Mouse (Mus musculus): Measurements from ENCODE around the gene Borcs5. TPM values are rescaled to one million over a fixed set of nuclear protein-coding genes. Genes with fewer than 3 reads are reported as not detected.

The Borcs5 gene
- polyA plus RNA-seq, 1 experiment from 2014 or later = 15.4 TPM

GRCm38 (mm10) chr6:134606949-134607746, 32.2 kb upstream of the Borcs5 start:
- in situ Hi-C loops (cut with MboI; ENCODE audit: low pct_unique_long_range_greater_than_20kb) = loop anchor here (5.0 to 25.0 kb wide), 3 partner anchors 175 to 642 kb away; no protein-coding TSS in a partner anchor
- DNase-seq (ENCODE audit: low read depth, low spot score) = no peak
- H3K27me3 ChIP-seq = no peaks in the 10 kb centered on the region
- POLR2A ChIA-PET = interaction anchor here (0.6 to 1.2 kb wide), 2 partner anchors 40 to 1244 kb away, joined by 3 read pairs; no protein-coding TSS in a partner anchor
- peak; percentile 72 for TF ChIP-seq CTCF (IDR thresholded peaks at IDR 0.05)
- ATAC-seq = peak; percentile 29
- CTCF ChIA-PET = interaction anchor here (0.7 to 4.1 kb wide), 22 partner anchors 8 to 264 kb away, joined by 3 to 27 read pairs (median 4); no protein-coding TSS in a partner anchor

GRCm38 (mm10) chr6:134610380-134610779, 28.9 kb upstream of the Borcs5 start:
- ChIA-PET CTCF (interaction anchor here (1.1 to 1.6 kb wide), 2 partner anchors 9 to 176 kb away, joined by 3 to 4 read pairs; no protein-coding TSS in a partner anchor), POLR2A (interaction anchor here (0.9 kb wide), 1 partner anchor 29 kb away, joined by 3 read pairs; no protein-coding TSS in a partner anchor)
- DNase-seq (ENCODE audit: low read depth, low spot score) = no peak

GRCm38 (mm10) chr6:134611896-134612295, 27.4 kb upstream of the Borcs5 start:
- ChIA-PET POLR2A (no interaction called here), CTCF (interaction anchor here (0.9 to 1.2 kb wide), 2 partner anchors 179 to 189 kb away, joined by 3 read pairs; no protein-coding TSS in a partner anchor)
- DNase-seq (ENCODE audit: low read depth, low spot score) (no peak), ATAC-seq (no peak)
- H3K27me3 ChIP-seq = no peaks in the 10 kb centered on the region
- no peak for TF ChIP-seq CTCF (IDR thresholded peaks at IDR 0.05)
- in situ Hi-C loops (cut with MboI; ENCODE audit: low pct_unique_long_range_greater_than_20kb) = loop anchor here (25.0 kb wide), 1 partner anchor 350 kb away; no protein-coding TSS in a partner anchor

More at GRCm38 (mm10) chr6:134610380-134610779, 28.9 kb upstream of the Borcs5 start:
- TF ChIP-seq CTCF (IDR thresholded peaks at IDR 0.05) = no peak
- ATAC-seq = no peak
- no peaks in the 10 kb centered on the region for H3K27me3 ChIP-seq
- in situ Hi-C loops (cut with MboI; ENCODE audit: low pct_unique_long_range_greater_than_20kb) = loop anchor here (25.0 kb wide), 1 partner anchor 348 kb away; no protein-coding TSS in a partner anchor

- H3K27me3 ChIP-seq = no peaks in the 10 kb centered on the region
- in situ Hi-C loops (cut with MboI; ENCODE audit: low pct_unique_long_range_greater_than_20kb) = loop anchor here (25.0 kb wide), 1 partner anchor 352 kb away; no protein-coding TSS in a partner anchor
- ATAC-seq = no peak
- no peak for TF ChIP-seq CTCF (IDR thresholded peaks at IDR 0.05)
- POLR2A ChIA-PET = interaction anchor here (0.6 to 1.2 kb wide), 3 partner anchors 14 to 181 kb away, joined by 3 to 4 read pairs (median 3); no protein-coding TSS in a partner anchor
- CTCF ChIA-PET = interaction anchor here (0.7 to 2.1 kb wide), 12 partner anchors 14 to 195 kb away, joined by 3 to 8 read pairs (median 4); no protein-coding TSS in a partner anchor
- no peak for DNase-seq (ENCODE audit: low read depth, low spot score)
Observed at GRCm38 (mm10) chr6:134614322-134614721, 25.0 kb upstream of the Borcs5 start.

GRCm38 (mm10) chr6:134614723-134615648, 24.3 kb upstream of the Borcs5 start:
- peak; percentile 97 for TF ChIP-seq CTCF (IDR thresholded peaks at IDR 0.05)
- peak; percentile 19 for DNase-seq (ENCODE audit: low read depth, low spot score)
- peak; percentile 86 for ATAC-seq
- no peaks in the 10 kb centered on the region for H3K27me3 ChIP-seq
- CTCF ChIA-PET = interaction anchor here (0.7 to 2.1 kb wide), 19 partner anchors 8 to 195 kb away, joined by 3 to 8 read pairs (median 4); no protein-coding TSS in a partner anchor
- in situ Hi-C loops (cut with MboI; ENCODE audit: low pct_unique_long_range_greater_than_20kb) = loop anchor here (25.0 kb wide), 1 partner anchor 353 kb away; no protein-coding TSS in a partner anchor
- POLR2A ChIA-PET = interaction anchor here (0.6 to 1.3 kb wide), 4 partner anchors 14 to 186 kb away, joined by 3 to 7 read pairs (median 4); no protein-coding TSS in a partner anchor

- no peak for TF ChIP-seq CTCF (IDR thresholded peaks at IDR 0.05)
- ATAC-seq (no peak), DNase-seq (ENCODE audit: low read depth, low spot score) (no peak)
- in situ Hi-C loops (cut with MboI; ENCODE audit: low pct_unique_long_range_greater_than_20kb) = loop anchor here (25.0 kb wide), 1 partner anchor 355 kb away; no protein-coding TSS in a partner anchor
- H3K27me3 ChIP-seq = no peaks in the 10 kb centered on the region
- ChIA-PET POLR2A (no interaction called here), CTCF (interaction anchor here (1.0 to 2.1 kb wide), 3 partner anchors 10 to 184 kb away, joined by 3 to 8 read pairs (median 4); no protein-coding TSS in a partner anchor)
Observed at GRCm38 (mm10) chr6:134617589-134617988, 21.7 kb upstream of the Borcs5 start.

- ChIA-PET CTCF (interaction anchor here (1.1 to 1.7 kb wide), 2 partner anchors 18 to 193 kb away, joined by 3 to 4 read pairs; no protein-coding TSS in a partner anchor), POLR2A (no interaction called here)
- DNase-seq (ENCODE audit: low read depth, low spot score) (no peak), ATAC-seq (no peak)
- TF ChIP-seq CTCF (IDR thresholded peaks at IDR 0.05) = no peak
- in situ Hi-C loops (cut with MboI; ENCODE audit: low pct_unique_long_range_greater_than_20kb) = loop anchor here (25.0 kb wide), 1 partner anchor 358 kb away; no protein-coding TSS in a partner anchor
- no peaks in the 10 kb centered on the region for H3K27me3 ChIP-seq
Observed at GRCm38 (mm10) chr6:134620129-134620528, 19.2 kb upstream of the Borcs5 start.

GRCm38 (mm10) chr6:134620846-134621551, 18.3 kb upstream of the Borcs5 start:
- POLR2A ChIA-PET = interaction anchor here (0.6 to 0.7 kb wide), 3 partner anchors 17 to 326 kb away, joined by 3 to 4 read pairs (median 3); partner anchors contain the start of gene Borcs5
- DNase-seq (ENCODE audit: low read depth, low spot score) (no peak), ATAC-seq (no peak)
- in situ Hi-C loops (cut with MboI; ENCODE audit: low pct_unique_long_range_greater_than_20kb) = loop anchor here (25.0 kb wide), 1 partner anchor 359 kb away; no protein-coding TSS in a partner anchor
- CTCF ChIA-PET = interaction anchor here (1.1 to 1.7 kb wide), 3 partner anchors 9 to 193 kb away, joined by 3 to 6 read pairs (median 4); no protein-coding TSS in a partner anchor
- no peaks in the 10 kb centered on the region for H3K27me3 ChIP-seq
- TF ChIP-seq CTCF (IDR thresholded peaks at IDR 0.05) = peak; percentile 64
